Mouse (Mus musculus): ENCODE measurements around the gene Depp1. TPM values are rescaled to one million over a fixed set of nuclear protein-coding genes. Genes with fewer than 3 reads are reported as not detected.

Depp1 gene
- polyA plus RNA-seq, 1 experiment from 2014 or later: 6.1 TPM

DNA sequence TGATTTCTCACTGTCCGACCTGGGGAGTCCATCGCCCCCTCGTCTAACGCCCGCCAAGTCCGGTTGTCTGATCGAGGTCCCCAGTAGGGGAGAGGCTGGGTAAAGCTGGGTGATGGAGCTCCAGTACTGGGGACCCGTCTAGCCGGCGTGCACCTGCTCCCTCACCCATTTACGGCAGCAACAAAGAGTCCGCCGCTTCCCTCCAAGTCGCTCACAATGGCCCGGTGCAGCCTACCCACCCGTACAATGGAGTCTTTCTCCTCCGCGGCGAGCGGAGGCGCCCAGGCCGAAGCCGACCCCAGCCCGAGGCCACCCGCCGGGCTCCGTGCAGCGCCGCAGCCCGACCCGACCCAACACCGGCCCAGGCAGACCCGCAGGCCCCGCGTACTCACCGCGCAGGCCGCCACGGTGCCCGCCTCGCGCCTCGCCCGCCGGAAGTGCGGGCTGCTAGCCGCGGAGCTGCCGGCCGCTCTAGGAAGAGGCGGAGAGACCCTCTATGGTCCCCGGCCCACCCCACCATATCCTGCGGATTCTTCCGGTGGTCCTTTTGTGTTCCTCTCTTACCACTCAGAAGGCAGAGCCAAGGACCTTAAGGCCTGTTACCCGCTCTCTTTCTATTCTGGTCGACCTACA lies 21.8 kb upstream of the Depp1 start, which contains the start of gene Zfp422:
TSS of gene Zfp422 (minus strand) at position 461 of the 633 bp plus-strand sequence.
- under 1% methylated on average over 55 of the region's 56 CpGs for WGBS
- peak; percentile 80 for DNase-seq (ENCODE audit: low spot score)
- peak within 1 kb of the TSS; percentile 86 for H3K4me3 ChIP-seq (ENCODE audit: low read depth, low read length)
- H3K36me3 ChIP-seq (ENCODE audit: control insufficient read depth, insufficient read depth, low read length): peaks cover 6% of the 10 kb centered on the region; the same call in 1 of the 2 replicates
- peaks cover 3% of the 10 kb centered on the region; the same call in 1 of the 2 replicates for H3K4me1 ChIP-seq (replicated peaks; ENCODE audit: control insufficient read depth, insufficient read depth, low read length)
- H3K27ac ChIP-seq (ENCODE audit: low read depth, low read length): peak within 1 kb of the TSS; percentile 72
- no peaks in the 10 kb centered on the region for H3K9me3 ChIP-seq (ENCODE audit: control insufficient read depth, low read length)
- peak within 1 kb of the TSS; percentile 94 for H3K9ac ChIP-seq (ENCODE audit: low read depth, low read length)
- peak; percentile 86 for ATAC-seq (replicated peaks; ENCODE audit: low FRiP score)
- no peaks in the 10 kb centered on the region for H3K27me3 ChIP-seq (replicated peaks; ENCODE audit: control insufficient read depth, insufficient read depth, low read length)
- H3K4me2 ChIP-seq: peak within 1 kb of the TSS; percentile 76

GRCm38 (mm10) chr6:116629766-116630165 lies 20.6 kb upstream of the Depp1 start:
- Histone ChIP-seq H3K36me3 (ENCODE audit: control insufficient read depth, insufficient read depth, low read length) (peaks cover 2% of the 10 kb centered on the region; the same call in 1 of the 2 replicates), H3K27ac (ENCODE audit: low read depth, low read length) (no peak overlapping the region), H3K4me2 (no peak overlapping the region), H3K4me3 (ENCODE audit: low read depth, low read length) (no peak overlapping the region), H3K27me3 (replicated peaks; ENCODE audit: control insufficient read depth, insufficient read depth, low read length) (no peaks in the 10 kb centered on the region), H3K9ac (ENCODE audit: low read depth, low read length) (no peak overlapping the region), H3K4me1 (replicated peaks; ENCODE audit: control insufficient read depth, insufficient read depth, low read length) (peaks cover 3% of the 10 kb centered on the region), H3K9me3 (ENCODE audit: control insufficient read depth, low read length) (no peaks in the 10 kb centered on the region)
- 68% methylated on average over 10 of the region's 10 CpGs for WGBS
- no peak for ATAC-seq (replicated peaks; ENCODE audit: low FRiP score)
- DNase-seq (ENCODE audit: low spot score): no peak

DNA sequence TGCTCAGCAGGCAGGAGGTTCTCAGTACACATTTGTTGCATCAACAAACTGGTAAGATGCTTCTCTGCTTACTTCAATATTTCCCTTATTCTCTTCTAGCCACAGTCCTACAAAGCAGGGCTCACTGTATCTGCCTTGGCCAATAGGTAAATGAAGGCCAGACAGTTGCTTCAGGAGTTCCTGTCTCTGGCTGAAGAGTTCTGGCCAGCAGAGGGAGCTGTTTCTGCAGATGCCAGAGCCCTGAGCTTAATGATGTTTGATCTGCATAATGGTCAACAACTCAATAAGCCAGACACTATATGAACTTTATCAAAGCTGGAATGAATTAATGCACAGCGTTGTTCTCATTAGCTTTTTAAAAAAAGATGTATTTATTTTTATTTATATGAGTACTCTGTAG lies 18.3 kb upstream of the Depp1 start:
- no peak for ATAC-seq (replicated peaks; ENCODE audit: low FRiP score)
- H3K36me3 ChIP-seq (ENCODE audit: control insufficient read depth, insufficient read depth, low read length): no peaks in the 10 kb centered on the region; the same call in 1 of the 2 replicates

DNA sequence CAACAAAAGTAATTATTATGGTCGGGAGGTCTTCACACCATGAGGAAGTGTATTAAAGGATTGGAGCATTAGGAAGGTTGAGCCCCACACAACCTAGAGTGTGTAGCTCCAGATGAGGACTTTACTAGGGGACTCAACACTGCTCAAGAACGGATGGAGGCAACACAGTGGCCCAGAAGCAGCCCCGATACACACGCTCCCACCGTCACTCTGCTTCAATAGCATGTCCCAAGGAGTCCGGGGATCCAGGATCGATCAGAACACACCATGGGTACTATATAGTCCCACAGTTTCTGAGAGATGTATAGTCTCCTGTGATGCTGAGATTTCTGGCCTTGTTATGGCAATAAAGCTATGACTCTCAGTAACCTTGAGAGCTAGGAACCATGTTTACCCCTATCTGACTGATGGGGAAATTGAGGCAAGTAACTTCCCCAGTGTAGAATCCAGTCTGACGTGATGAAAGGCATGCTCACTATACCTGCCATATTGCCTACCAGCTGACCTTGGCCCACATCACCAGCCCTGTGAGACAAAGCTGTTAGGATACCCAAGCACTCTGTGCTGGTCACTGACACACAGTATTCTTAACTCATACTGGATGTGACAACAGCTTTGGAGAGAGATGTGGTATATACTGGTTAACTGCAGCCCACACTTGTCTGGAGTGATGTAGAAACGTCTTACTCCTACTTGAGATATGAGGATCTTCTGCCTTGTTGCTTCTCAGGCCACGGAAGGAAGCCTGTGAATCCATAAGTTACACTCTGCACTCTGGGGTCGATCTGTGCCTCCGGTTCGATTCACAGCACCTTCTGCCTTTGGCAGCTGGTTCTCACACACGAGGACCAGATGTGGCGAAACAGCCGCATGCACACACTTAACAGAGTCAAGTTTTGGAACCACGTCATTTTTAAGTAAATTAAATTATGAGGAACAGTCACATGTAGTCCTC lies 16.4 kb upstream of the Depp1 start:
- Histone ChIP-seq H3K9ac (ENCODE audit: low read depth, low read length) (no peak overlapping the region), H3K9me3 (ENCODE audit: control insufficient read depth, low read length) (no peaks in the 10 kb centered on the region), H3K4me3 (ENCODE audit: low read depth, low read length) (no peak overlapping the region), H3K27ac (ENCODE audit: low read depth, low read length) (no peak overlapping the region), H3K4me2 (no peak overlapping the region), H3K36me3 (ENCODE audit: control insufficient read depth, insufficient read depth, low read length) (no peaks in the 10 kb centered on the region), H3K4me1 (replicated peaks; ENCODE audit: control insufficient read depth, insufficient read depth, low read length) (peaks cover 16% of the 10 kb centered on the region), H3K27me3 (replicated peaks; ENCODE audit: control insufficient read depth, insufficient read depth, low read length) (no peaks in the 10 kb centered on the region; the same call in 1 of the 2 replicates)
- ATAC-seq (replicated peaks; ENCODE audit: low FRiP score) (no peak), DNase-seq (ENCODE audit: low spot score) (peak; percentile 28)
- 85% methylated on average over 17 of the region's 17 CpGs for WGBS

More for the DNA sequence above, 18.3 kb upstream of the Depp1 start:
- Histone ChIP-seq H3K9ac (ENCODE audit: low read depth, low read length) (no peak overlapping the region), H3K27me3 (replicated peaks; ENCODE audit: control insufficient read depth, insufficient read depth, low read length) (no peaks in the 10 kb centered on the region; the same call in 1 of the 2 replicates), H3K4me2 (no peak overlapping the region), H3K9me3 (ENCODE audit: control insufficient read depth, low read length) (no peaks in the 10 kb centered on the region), H3K27ac (ENCODE audit: low read depth, low read length) (no peak overlapping the region), H3K4me1 (replicated peaks; ENCODE audit: control insufficient read depth, insufficient read depth, low read length) (peaks cover 16% of the 10 kb centered on the region), H3K4me3 (ENCODE audit: low read depth, low read length) (no peak overlapping the region)
- WGBS: 40% methylated on average over 1 of the region's 1 CpGs
- peak; percentile 28 for DNase-seq (ENCODE audit: low spot score)

GRCm38 (mm10) chr6:116635251-116636180 lies 14.9 kb upstream of the Depp1 start:
- H3K27ac ChIP-seq (ENCODE audit: low read depth, low read length): peak overlapping the region; percentile 57
- H3K27me3 ChIP-seq (replicated peaks; ENCODE audit: control insufficient read depth, insufficient read depth, low read length): no peaks in the 10 kb centered on the region; the same call in 1 of the 2 replicates
- H3K9me3 ChIP-seq (ENCODE audit: control insufficient read depth, low read length): no peaks in the 10 kb centered on the region
- peaks cover 13% of the 10 kb centered on the region for H3K4me1 ChIP-seq (replicated peaks; ENCODE audit: control insufficient read depth, insufficient read depth, low read length)
- peak; percentile 31 for DNase-seq (ENCODE audit: low spot score)
- H3K9ac ChIP-seq (ENCODE audit: low read depth, low read length): no peak overlapping the region
- ATAC-seq (replicated peaks; ENCODE audit: low FRiP score): peak; percentile 76
- no peak overlapping the region for H3K4me3 ChIP-seq (ENCODE audit: low read depth, low read length)
- WGBS: 45% methylated on average over 10 of the region's 10 CpGs
- no peaks in the 10 kb centered on the region for H3K36me3 ChIP-seq (ENCODE audit: control insufficient read depth, insufficient read depth, low read length)
- 0 out of 2 replicates have a peak overlapping the region, but pooled peaks have one; percentile 1 for H3K4me2 ChIP-seq

DNA sequence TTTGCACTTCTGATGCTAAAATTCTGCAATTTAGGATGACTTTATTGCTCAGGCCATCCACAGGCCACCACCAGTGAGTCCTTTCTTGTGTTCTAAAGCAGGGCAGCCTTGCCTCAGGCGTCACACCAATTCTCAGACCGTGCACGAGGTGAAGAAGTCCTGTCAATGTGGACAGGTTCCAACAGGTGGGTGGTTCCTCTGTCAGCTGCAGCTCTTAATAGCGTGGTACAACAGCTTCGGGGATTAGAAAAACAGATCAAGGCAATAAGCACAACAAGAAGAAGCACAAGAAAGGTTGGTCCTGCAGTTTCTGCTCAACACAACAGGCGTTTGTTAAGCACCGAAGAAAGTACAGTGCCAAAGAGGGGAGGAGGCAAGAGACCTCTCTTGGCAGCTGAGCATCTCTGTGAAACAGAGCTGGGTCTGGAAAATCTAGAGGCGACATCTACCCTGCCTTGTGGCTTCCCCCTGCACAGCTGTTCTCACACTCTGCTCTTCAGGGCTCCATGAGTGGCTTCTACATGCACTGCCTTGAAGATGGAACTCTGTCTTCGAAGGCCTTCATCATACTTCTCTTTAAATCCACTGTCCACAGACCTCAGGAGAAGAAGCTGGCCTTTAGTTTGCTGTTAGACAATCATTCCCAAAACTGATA lies 13.7 kb upstream of the Depp1 start:
- WGBS: 75% methylated on average over 9 of the region's 9 CpGs
- H3K4me3 ChIP-seq (ENCODE audit: low read depth, low read length): no peak overlapping the region
- no peak for DNase-seq (ENCODE audit: low spot score)
- no peak overlapping the region for H3K9ac ChIP-seq (ENCODE audit: low read depth, low read length)
- H3K4me2 ChIP-seq: no peak overlapping the region
- ATAC-seq (replicated peaks; ENCODE audit: low FRiP score): no peak
- H3K27me3 ChIP-seq (replicated peaks; ENCODE audit: control insufficient read depth, insufficient read depth, low read length): no peaks in the 10 kb centered on the region; the same call in 1 of the 2 replicates
- no peaks in the 10 kb centered on the region for H3K36me3 ChIP-seq (ENCODE audit: control insufficient read depth, insufficient read depth, low read length)
- peaks cover 13% of the 10 kb centered on the region for H3K4me1 ChIP-seq (replicated peaks; ENCODE audit: control insufficient read depth, insufficient read depth, low read length)
- H3K9me3 ChIP-seq (ENCODE audit: control insufficient read depth, low read length): no peaks in the 10 kb centered on the region
- H3K27ac ChIP-seq (ENCODE audit: low read depth, low read length): 0 out of 2 replicates have a peak overlapping the region, but pooled peaks have one; percentile 56

- DNase-seq (ENCODE audit: low spot score) (no peak), ATAC-seq (replicated peaks; ENCODE audit: low FRiP score) (no peak)
- H3K36me3 ChIP-seq (ENCODE audit: control insufficient read depth, insufficient read depth, low read length): no peaks in the 10 kb centered on the region
- H3K4me2 ChIP-seq: no peak overlapping the region
- H3K27me3 ChIP-seq (replicated peaks; ENCODE audit: control insufficient read depth, insufficient read depth, low read length): no peaks in the 10 kb centered on the region; the same call in 1 of the 2 replicates
- WGBS: 84% methylated on average over 5 of the region's 5 CpGs
- H3K4me1 ChIP-seq (replicated peaks; ENCODE audit: control insufficient read depth, insufficient read depth, low read length): peaks cover 13% of the 10 kb centered on the region
- H3K9me3 ChIP-seq (ENCODE audit: control insufficient read depth, low read length): no peaks in the 10 kb centered on the region
- no peak overlapping the region for H3K9ac ChIP-seq (ENCODE audit: low read depth, low read length)
- no peak overlapping the region for H3K27ac ChIP-seq (ENCODE audit: low read depth, low read length)
- no peak overlapping the region for H3K4me3 ChIP-seq (ENCODE audit: low read depth, low read length)
Observed at GRCm38 (mm10) chr6:116637496-116637895, 12.9 kb upstream of the Depp1 start.

All from liver, embryonic 11.5 days (tissue).